Mouse (Mus musculus) heart, adult 2 months (tissue): ENCODE measurements around the gene Il6ra. TPM values are rescaled to one million over a fixed set of nuclear protein-coding genes. Genes with fewer than 3 reads are reported as not detected.

ENCODE experiments used
- DNase-seq, 2 experiments: peaks; one replicate each; pipeline ENCODE4 v3.0.0; 2021
- H3K27ac ChIP-seq: fragments of 200-600 bp; 2 replicates; pipeline ENCODE4 v1.8.1; 2022
- H3K27me3 ChIP-seq: fragments of 200-500 bp; 2 replicates; pipeline ENCODE4 v1.6.1; 2012; ENCODE audit warnings: mild to moderate bottlenecking, low read length, inconsistent platforms, mixed read lengths; ENCODE audit not compliant: control insufficient read depth, insufficient read depth
- H3K36me3 ChIP-seq: fragments of 200-500 bp; 2 replicates; pipeline ENCODE4 v1.6.1; 2012; ENCODE audit warnings: low read length, inconsistent platforms; ENCODE audit not compliant: control insufficient read depth, insufficient read depth
- H3K4me1 ChIP-seq: fragments of 200-500 bp; 2 replicates; pipeline ENCODE4 v1.6.1; 2011; ENCODE audit warnings: low read length; ENCODE audit not compliant: control insufficient read depth, insufficient read depth
- H3K4me3 ChIP-seq: fragments of 200-600 bp; 2 replicates; pipeline ENCODE4 v1.8.1; 2022
- H3K79me2 ChIP-seq: fragments of 200-500 bp; replicated peaks from 2 replicates; pipeline ENCODE4 v1.6.1; 2012; ENCODE audit warnings: mild to moderate bottlenecking, inconsistent platforms, low read length, moderate library complexity, mixed read lengths; ENCODE audit not compliant: control insufficient read depth, insufficient read depth
- H3K9ac ChIP-seq: fragments of 200-500 bp; 2 replicates; pipeline ENCODE4 v1.6.1; 2012; ENCODE audit warnings: low read depth, mild to moderate bottlenecking, control low read depth, inconsistent platforms, low read length, mixed read lengths
- CTCF ChIP-seq: fragments of 200-600 bp; IDR thresholded peaks from 2 replicates; pipeline ENCODE4 v1.8.1; 2022; ENCODE audit warnings: antibody characterized with exemption, mild to moderate bottlenecking, moderate library complexity
- EP300 ChIP-seq: fragments of 200-500 bp; IDR thresholded peaks from 2 replicates; pipeline ENCODE4 v1.6.1; 2011; ENCODE audit warnings: low read depth, low read length, control low read depth; ENCODE audit not compliant: insufficient read depth
- POLR2A ChIP-seq: fragments of 200-500 bp; IDR thresholded peaks from 2 replicates; pipeline ENCODE4 v1.6.1; 2011; ENCODE audit warnings: mild to moderate bottlenecking, low read depth, low read length, control low read depth; ENCODE audit not compliant: insufficient read depth
- WGBS: fragments of 180-500 bp; shearing (Covaris S2); methylation state at CpG from one replicate; pipeline ENCODE4 v1.1.7; 2018; 5-methylcytosine and 5-hydroxymethylcytosine counted together
- intact Hi-C: fragments of 180-260 bp; cut with DNase I; formaldehyde crosslinking; loops from one replicate; pipeline ENCODE4 v1.15.1; 2025
- polyA plus RNA-seq: library from polyadenylated mRNA; depleted of rRNA; stranded (reverse); fragments of >200 nt; gene quantifications from 2 replicates; pipeline ENCODE4 v1.2.3, GENCODE M21; 2012
- total RNA-seq, 2 experiments: library from RNA; stranded (reverse); gene quantifications; 2 replicates each; pipeline ENCODE4 v1.2.3; 2021

Il6ra gene
- total and polyA plus RNA-seq, 3 experiments, result 2.8 to 4.8 (median 4.3) TPM

DNA sequence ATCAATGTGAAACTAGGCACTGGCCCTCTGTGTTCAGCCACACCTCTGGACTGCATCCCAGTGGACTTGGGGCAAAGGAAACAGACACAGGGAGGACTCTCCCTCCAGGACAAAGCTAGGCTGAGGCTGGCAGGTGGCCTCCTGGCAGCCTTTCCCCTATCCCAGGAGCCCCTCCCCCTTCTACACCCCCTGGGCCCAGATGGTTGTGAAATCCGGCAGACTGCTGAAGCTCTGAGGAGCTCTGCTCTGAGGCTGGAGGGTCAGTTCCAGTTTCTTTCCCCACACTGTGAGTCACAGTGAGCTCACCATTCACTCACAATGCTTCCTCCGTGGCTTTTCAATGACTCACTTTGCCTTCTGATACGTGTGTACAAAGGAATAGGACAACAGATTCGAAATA lies 51.9 kb downstream of the Il6ra start:
- no peak for TF ChIP-seq CTCF
- peak; percentile 64; the same call in 1 of the 2 replicates for TF ChIP-seq EP300
- no peaks in the 10 kb centered on the region for H3K79me2 ChIP-seq
- intact Hi-C loops, result loop anchor here (2.0 kb wide), 1 partner anchor 52 kb away; the partner anchor contains the start of gene Il6ra
- no peaks in the 10 kb centered on the region for H3K27me3 ChIP-seq
- DNase-seq, result peak; percentile 86 to 88
- H3K9ac ChIP-seq, result no peak overlapping the region
- WGBS, result 19% methylated on average over 4 of the region's 4 CpGs
- peaks cover 19% of the 10 kb centered on the region for H3K4me1 ChIP-seq
- H3K4me3 ChIP-seq, result no peak overlapping the region
- peak overlapping the region; percentile 74 for H3K27ac ChIP-seq
- peaks cover 10% of the 10 kb centered on the region for H3K36me3 ChIP-seq

DNA sequence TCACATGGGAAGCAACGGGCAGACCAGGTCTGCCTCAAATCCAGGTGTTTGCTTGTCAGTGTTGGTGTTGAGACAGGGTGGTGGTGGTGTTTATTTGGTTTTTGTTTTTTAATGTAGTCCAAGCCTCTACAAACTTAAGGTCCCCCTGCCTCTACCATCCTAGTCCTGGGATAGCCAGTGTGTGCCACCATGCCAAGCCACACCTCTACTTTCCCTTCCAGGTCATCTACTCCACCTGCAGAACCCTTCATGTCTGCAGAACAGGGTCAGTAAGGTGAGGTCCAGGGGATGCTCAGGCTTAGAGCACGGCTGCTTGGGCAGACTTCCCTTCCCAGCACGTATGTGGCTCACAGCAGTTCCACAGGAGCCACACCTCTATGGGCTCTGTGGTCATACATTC lies 52.7 kb downstream of the Il6ra start:
- DNase-seq, result no peak
- Histone ChIP-seq H3K9ac (no peak overlapping the region), H3K79me2 (no peaks in the 10 kb centered on the region), H3K4me3 (no peak overlapping the region), H3K27me3 (no peaks in the 10 kb centered on the region), H3K27ac (peak overlapping the region; percentile 74), H3K36me3 (peaks cover 12% of the 10 kb centered on the region), H3K4me1 (peaks cover 19% of the 10 kb centered on the region)
- TF ChIP-seq POLR2A (no peak), EP300 (no peak), CTCF (no peak)
- intact Hi-C loops, result loop anchor here (2.0 kb wide), 1 partner anchor 52 kb away; the partner anchor contains the start of gene Il6ra
- WGBS, result 53% methylated on average over 3 of the region's 3 CpGs

DNA sequence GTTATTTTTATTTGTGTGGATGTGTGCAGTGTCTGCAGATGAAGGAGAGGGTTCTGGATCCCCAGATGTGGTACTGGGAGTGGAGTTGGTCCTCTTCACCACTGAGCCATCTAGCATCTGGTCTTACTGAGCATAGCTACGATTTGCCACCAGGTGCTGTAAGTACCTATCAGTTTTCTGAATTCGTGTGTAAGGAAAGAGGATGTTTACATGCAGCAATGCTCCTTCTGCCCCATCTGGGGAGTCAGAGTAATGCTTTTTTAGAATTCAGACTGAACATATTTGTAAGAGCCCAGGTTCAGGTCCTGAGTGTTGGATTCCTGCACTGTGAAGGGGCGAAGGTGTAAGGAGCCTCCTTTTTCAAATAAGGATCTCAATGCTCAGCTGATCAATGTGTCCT lies 53.1 kb downstream of the Il6ra start:
- no peak overlapping the region for H3K4me3 ChIP-seq
- H3K27ac ChIP-seq, result no peak overlapping the region
- peaks cover 15% of the 10 kb centered on the region for H3K36me3 ChIP-seq
- no peaks in the 10 kb centered on the region for H3K79me2 ChIP-seq
- no peak overlapping the region for H3K9ac ChIP-seq
- H3K4me1 ChIP-seq, result peaks cover 20% of the 10 kb centered on the region
- DNase-seq, result no peak
- H3K27me3 ChIP-seq, result no peaks in the 10 kb centered on the region
- 56% methylated on average over 3 of the region's 3 CpGs for WGBS
- intact Hi-C loops, result loop anchor here (2.0 to 5.0 kb wide), 4 partner anchors 53 to 543 kb away; partner anchors contain the start of gene Il6ra
- TF ChIP-seq EP300 (no peak), POLR2A (no peak), CTCF (no peak)

DNA sequence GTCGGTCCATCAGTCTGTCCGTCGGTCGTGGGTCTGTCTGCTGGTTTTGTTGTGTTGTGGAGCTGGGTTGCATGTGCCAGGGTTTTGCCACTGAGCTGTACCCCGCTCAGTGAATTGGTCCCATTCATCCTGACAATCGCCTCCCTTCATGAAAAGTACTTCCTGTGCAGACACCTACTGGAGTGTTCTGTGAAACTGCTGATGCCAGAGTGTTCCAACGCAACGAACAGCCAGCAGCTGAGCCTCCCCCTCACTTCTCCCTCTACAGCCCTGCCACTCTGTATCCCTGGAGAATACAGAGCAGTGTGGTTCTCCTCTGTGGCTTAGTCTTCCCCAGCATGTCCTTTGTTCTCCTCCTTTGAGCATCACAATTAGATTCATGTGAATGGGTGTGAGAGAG lies 54.1 kb downstream of the Il6ra start:
- H3K27ac ChIP-seq, result no peak overlapping the region
- no peak for TF ChIP-seq POLR2A
- no peak for TF ChIP-seq EP300
- no peak for TF ChIP-seq CTCF
- peaks cover 14% of the 10 kb centered on the region for H3K36me3 ChIP-seq
- no peak overlapping the region for H3K9ac ChIP-seq
- no peak overlapping the region for H3K4me3 ChIP-seq
- H3K4me1 ChIP-seq, result peaks cover 26% of the 10 kb centered on the region
- H3K27me3 ChIP-seq, result no peaks in the 10 kb centered on the region
- H3K79me2 ChIP-seq, result no peaks in the 10 kb centered on the region
- intact Hi-C loops, result loop anchor here (1.0 to 5.0 kb wide), 5 partner anchors 42 to 542 kb away; no protein-coding TSS in a partner anchor
- WGBS, result 55% methylated on average over 8 of the region's 8 CpGs
- DNase-seq, result no peak

DNA sequence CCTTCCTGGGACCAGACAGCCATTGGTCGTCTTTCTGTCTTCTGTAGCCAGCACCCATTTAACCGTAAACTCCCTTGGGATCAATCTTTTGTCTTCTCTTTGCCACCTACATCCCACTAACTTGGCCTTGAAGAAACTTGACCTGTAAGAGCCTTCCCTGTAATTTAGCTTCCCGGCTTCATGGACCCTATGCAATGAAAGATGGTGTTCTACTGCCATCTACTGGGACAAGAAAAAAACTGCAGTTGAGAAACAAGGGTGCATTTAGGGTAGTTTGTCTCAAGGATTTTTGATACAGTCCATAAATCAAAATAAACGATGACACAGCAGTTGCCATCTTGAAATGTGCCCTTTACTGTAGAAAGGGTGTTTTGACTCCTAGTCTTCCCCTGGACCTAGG lies 54.9 kb downstream of the Il6ra start:
- no peak overlapping the region for H3K9ac ChIP-seq
- H3K4me1 ChIP-seq, result peaks cover 24% of the 10 kb centered on the region
- H3K27ac ChIP-seq, result no peak overlapping the region
- intact Hi-C loops, result loop anchor here (1.0 to 5.0 kb wide), 5 partner anchors 41 to 541 kb away; no protein-coding TSS in a partner anchor
- no peak for DNase-seq
- TF ChIP-seq POLR2A (no peak), EP300 (no peak), CTCF (peak; percentile 91)
- WGBS, result 3% methylated on average over 4 of the region's 4 CpGs
- no peaks in the 10 kb centered on the region for H3K27me3 ChIP-seq
- no peak overlapping the region for H3K4me3 ChIP-seq
- H3K36me3 ChIP-seq, result peaks cover 14% of the 10 kb centered on the region
- H3K79me2 ChIP-seq, result no peaks in the 10 kb centered on the region

DNA sequence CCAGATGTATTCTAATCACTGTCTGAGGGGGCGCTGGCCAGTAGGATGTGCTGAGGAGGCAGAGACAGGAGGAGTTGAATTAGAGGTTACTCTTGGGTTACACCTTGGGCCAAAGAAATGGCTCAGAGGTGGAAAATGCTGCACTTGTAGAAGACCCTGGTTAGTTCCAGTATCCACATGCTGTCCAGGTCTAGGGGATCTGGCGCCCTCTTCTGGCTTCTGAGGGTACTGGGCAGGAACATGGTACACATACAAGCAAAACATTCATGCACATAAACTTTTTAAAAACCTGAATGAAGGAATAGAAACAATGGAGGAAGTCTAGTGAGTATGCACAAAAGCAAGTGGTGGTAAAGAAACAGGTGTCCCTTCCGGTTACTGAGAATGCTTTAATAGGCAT lies 55.6 kb downstream of the Il6ra start:
- H3K4me3 ChIP-seq, result no peak overlapping the region
- no peak overlapping the region for H3K27ac ChIP-seq
- peaks cover 22% of the 10 kb centered on the region for H3K36me3 ChIP-seq
- H3K4me1 ChIP-seq, result peaks cover 24% of the 10 kb centered on the region
- no peak for DNase-seq
- TF ChIP-seq CTCF (peak; percentile 66), POLR2A (no peak), EP300 (no peak)
- intact Hi-C loops, result loop anchor here (5.0 kb wide), 2 partner anchors 345 to 540 kb away; no protein-coding TSS in a partner anchor
- no peak overlapping the region for H3K9ac ChIP-seq
- no peaks in the 10 kb centered on the region for H3K79me2 ChIP-seq
- H3K27me3 ChIP-seq, result no peaks in the 10 kb centered on the region
- WGBS, result 91% methylated on average over 3 of the region's 3 CpGs
